Mouse (Mus musculus): Measurements from ENCODE around the gene Mx1. TPM values are rescaled to one million over a fixed set of nuclear protein-coding genes. Genes with fewer than 3 reads are reported as not detected.

Mx1 gene
- polyA plus RNA-seq (2012; rRNA removed), result 0.81 and 1.4 TPM in 2 replicates

DNA sequence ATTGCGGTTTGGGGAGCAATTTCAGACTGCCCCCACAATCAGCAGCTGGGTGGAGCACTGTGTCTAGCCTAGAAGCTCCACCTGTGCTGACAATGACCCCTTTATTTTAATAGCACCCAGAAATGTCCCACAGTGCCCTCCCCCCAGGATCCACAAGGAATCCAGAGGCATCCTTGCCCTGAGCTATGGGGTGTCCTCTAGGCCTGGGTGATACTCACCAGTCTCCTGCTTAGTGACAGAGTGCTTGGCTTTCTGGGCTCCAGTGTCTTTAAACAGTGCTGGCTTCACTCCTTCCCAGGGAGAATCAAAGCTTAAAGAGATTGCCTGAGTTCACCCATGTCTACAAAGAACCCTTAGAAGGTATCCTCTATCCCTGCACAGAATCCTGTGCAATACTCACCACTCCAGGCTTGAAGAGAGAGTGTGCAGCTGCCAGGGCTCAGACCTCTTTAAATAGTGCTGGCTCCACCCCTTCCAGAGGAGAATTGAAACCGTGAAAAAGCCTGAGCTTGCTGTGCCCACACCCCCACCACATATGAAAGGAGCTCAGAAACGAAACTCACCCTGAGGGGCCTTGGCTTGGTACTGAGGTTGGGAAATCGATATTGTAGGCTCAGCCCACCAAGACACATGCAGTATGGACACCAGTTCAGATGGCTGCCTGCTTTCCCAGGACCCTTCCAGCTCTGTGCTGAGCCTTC, at the start of gene Mx1:
Mx1 (minus strand) TSS at position 427 of the 701 bp plus-strand sequence.
- H3K27me3 ChIP-seq (ENCODE audit: control insufficient read depth, insufficient read depth, low read length), result no peaks in the 10 kb centered on the region
- TF ChIP-seq POLR2A (IDR thresholded peaks at IDR 0.05; ENCODE audit: control insufficient read depth, low read depth, low read length) (no peak), CTCF (IDR thresholded peaks at IDR 0.05; ENCODE audit: control insufficient read depth, insufficient read depth, insufficient replicate concordance, low read depth, low read length) (no peak)
- no peaks in the 10 kb centered on the region for H3K4me1 ChIP-seq (ENCODE audit: control insufficient read depth, insufficient read depth, low read length)
- H3K36me3 ChIP-seq (ENCODE audit: control insufficient read depth, insufficient read depth, low read length), result no peaks in the 10 kb centered on the region
- H3K4me3 ChIP-seq (ENCODE audit: control insufficient read depth, low read depth, low read length), result no peak within 1 kb of the TSS
- H3K27ac ChIP-seq (ENCODE audit: control insufficient read depth, insufficient read depth, low read depth, low read length), result no peak within 1 kb of the TSS

DNA sequence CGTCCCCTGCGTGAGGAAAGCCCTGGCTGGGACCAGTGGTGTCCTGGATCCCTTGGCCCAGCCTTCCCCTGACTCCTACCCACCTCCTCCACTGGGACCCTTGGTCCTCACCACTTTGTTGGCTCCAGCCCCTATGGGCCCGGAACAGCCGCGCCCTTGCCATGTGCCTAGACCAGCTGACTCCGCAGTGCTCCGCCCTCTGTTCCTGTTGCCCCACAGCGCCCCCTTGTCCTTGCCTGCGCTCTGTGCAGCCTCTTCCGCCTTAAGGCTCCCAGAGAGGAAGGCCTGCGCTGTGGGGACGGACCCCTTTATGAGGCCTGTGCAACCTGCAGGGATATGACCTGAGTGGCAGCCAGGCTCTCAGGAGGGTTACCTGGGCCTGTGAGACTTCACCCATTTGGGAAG, 49.6 kb upstream of the Mx1 start:
- H3K4me3 ChIP-seq (ENCODE audit: control insufficient read depth, low read depth, low read length), result peak overlapping the region; percentile 87
- H3K27me3 ChIP-seq (ENCODE audit: control insufficient read depth, insufficient read depth, low read length), result no peaks in the 10 kb centered on the region
- TF ChIP-seq POLR2A (IDR thresholded peaks at IDR 0.05; ENCODE audit: control insufficient read depth, low read depth, low read length), result peak; percentile 25; the same call in 1 of the 2 replicates
- TF ChIP-seq CTCF (IDR thresholded peaks at IDR 0.05; ENCODE audit: control insufficient read depth, insufficient read depth, insufficient replicate concordance, low read depth, low read length), result peak; percentile 61; the same call in 1 of the 2 replicates
- H3K27ac ChIP-seq (ENCODE audit: control insufficient read depth, insufficient read depth, low read depth, low read length), result no peak overlapping the region; the same call in 1 of the 2 replicates
- no peaks in the 10 kb centered on the region for H3K4me1 ChIP-seq (ENCODE audit: control insufficient read depth, insufficient read depth, low read length)
- H3K36me3 ChIP-seq (ENCODE audit: control insufficient read depth, insufficient read depth, low read length), result no peaks in the 10 kb centered on the region

DNA sequence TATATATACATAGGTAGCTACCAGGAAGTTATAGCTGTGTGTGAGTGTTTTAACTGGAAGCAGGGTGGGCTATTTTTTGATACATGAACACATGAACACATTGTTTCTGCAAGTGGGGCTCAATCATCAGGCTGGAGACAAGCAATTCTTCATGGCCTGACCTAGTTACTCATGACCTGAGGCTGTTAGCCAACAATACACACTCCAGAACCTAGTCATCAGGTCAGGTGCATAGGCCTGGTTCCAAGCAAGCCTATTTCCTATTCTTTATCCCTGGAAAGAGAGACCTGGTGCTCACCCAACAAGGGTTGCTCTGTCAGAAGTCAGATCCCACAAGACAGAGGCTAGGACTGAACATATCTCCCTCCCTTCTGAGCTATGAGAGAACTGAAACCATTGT, 48.8 kb upstream of the Mx1 start:
- Histone ChIP-seq H3K36me3 (ENCODE audit: control insufficient read depth, insufficient read depth, low read length) (no peaks in the 10 kb centered on the region), H3K4me1 (ENCODE audit: control insufficient read depth, insufficient read depth, low read length) (no peaks in the 10 kb centered on the region), H3K4me3 (ENCODE audit: control insufficient read depth, low read depth, low read length) (peak overlapping the region; percentile 87), H3K27ac (ENCODE audit: control insufficient read depth, insufficient read depth, low read depth, low read length) (no peak overlapping the region), H3K27me3 (ENCODE audit: control insufficient read depth, insufficient read depth, low read length) (no peaks in the 10 kb centered on the region)
- TF ChIP-seq POLR2A (IDR thresholded peaks at IDR 0.05; ENCODE audit: control insufficient read depth, low read depth, low read length) (no peak), CTCF (IDR thresholded peaks at IDR 0.05; ENCODE audit: control insufficient read depth, insufficient read depth, insufficient replicate concordance, low read depth, low read length) (no peak)

DNA sequence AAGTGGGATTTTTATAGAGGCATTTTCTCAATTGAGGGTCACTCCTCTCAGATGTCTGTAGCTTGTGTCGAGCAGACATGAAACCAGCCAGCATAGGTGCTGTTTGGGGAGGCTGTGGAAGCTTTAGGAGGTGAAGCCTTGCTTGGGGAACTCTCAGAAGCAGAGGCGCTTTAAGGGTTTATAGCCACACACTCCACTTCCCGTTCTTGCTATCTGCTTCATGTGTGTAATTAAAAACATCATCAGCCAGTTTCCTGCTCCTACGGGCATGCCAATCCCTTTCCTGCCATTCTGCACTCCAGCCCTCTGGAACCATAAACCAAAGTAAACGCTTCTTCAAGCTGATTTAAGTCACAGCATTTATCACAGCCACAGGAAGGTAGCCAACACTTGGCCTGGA, 48.1 kb upstream of the Mx1 start:
- Histone ChIP-seq H3K27me3 (ENCODE audit: control insufficient read depth, insufficient read depth, low read length) (no peaks in the 10 kb centered on the region), H3K4me3 (ENCODE audit: control insufficient read depth, low read depth, low read length) (peak overlapping the region; percentile 30), H3K36me3 (ENCODE audit: control insufficient read depth, insufficient read depth, low read length) (no peaks in the 10 kb centered on the region), H3K27ac (ENCODE audit: control insufficient read depth, insufficient read depth, low read depth, low read length) (no peak overlapping the region), H3K4me1 (ENCODE audit: control insufficient read depth, insufficient read depth, low read length) (no peaks in the 10 kb centered on the region)
- TF ChIP-seq CTCF (IDR thresholded peaks at IDR 0.05; ENCODE audit: control insufficient read depth, insufficient read depth, insufficient replicate concordance, low read depth, low read length) (no peak), POLR2A (IDR thresholded peaks at IDR 0.05; ENCODE audit: control insufficient read depth, low read depth, low read length) (no peak)

DNA sequence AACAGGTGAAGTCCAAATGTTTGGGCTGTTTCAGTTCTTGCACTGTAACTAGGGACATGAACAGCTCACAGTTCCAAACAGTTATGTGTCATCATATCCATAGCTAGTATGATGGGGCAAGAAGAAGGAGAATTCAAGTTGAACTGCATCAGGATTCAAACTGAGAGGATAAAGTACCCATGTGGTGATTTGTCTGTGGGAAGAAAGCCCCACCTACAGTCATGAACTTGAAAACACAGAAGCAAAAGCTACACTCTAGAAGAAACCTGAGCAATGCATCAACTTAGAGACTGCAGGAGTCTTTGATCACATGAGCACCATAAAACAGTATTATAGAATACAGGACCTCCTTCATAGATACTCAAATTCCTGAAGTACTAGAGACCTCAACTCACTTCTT, 45.1 kb upstream of the Mx1 start:
- H3K27ac ChIP-seq (ENCODE audit: control insufficient read depth, insufficient read depth, low read depth, low read length), result no peak overlapping the region
- TF ChIP-seq CTCF (IDR thresholded peaks at IDR 0.05; ENCODE audit: control insufficient read depth, insufficient read depth, insufficient replicate concordance, low read depth, low read length) (no peak), POLR2A (IDR thresholded peaks at IDR 0.05; ENCODE audit: control insufficient read depth, low read depth, low read length) (no peak)
- no peaks in the 10 kb centered on the region for H3K4me1 ChIP-seq (ENCODE audit: control insufficient read depth, insufficient read depth, low read length)
- no peaks in the 10 kb centered on the region for H3K36me3 ChIP-seq (ENCODE audit: control insufficient read depth, insufficient read depth, low read length)
- no peaks in the 10 kb centered on the region for H3K27me3 ChIP-seq (ENCODE audit: control insufficient read depth, insufficient read depth, low read length)
- no peak overlapping the region for H3K4me3 ChIP-seq (ENCODE audit: control insufficient read depth, low read depth, low read length)

DNA sequence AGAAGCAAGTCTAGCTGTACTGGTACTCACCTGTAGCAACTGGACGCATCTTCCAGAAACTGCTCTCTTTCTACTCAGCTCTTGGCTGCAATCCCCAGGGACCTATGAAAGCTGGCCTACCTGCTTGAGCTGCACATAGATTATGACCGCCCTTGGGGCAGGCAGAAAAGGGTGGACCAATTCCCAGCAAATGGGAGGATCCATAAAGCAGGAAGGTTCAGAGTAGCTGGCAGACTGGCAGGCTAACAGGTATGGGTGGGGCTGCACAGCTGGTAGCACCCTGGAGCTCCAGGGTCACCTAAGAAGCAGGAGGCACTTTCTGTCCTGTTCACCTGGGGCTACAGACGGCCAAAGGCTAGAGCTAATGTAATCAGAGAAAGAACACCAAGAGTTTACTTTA, 42.1 kb upstream of the Mx1 start:
- TF ChIP-seq POLR2A (IDR thresholded peaks at IDR 0.05; ENCODE audit: control insufficient read depth, low read depth, low read length), result no peak
- H3K27me3 ChIP-seq (ENCODE audit: control insufficient read depth, insufficient read depth, low read length), result no peaks in the 10 kb centered on the region
- no peak overlapping the region for H3K4me3 ChIP-seq (ENCODE audit: control insufficient read depth, low read depth, low read length)
- H3K36me3 ChIP-seq (ENCODE audit: control insufficient read depth, insufficient read depth, low read length), result no peaks in the 10 kb centered on the region
- H3K4me1 ChIP-seq (ENCODE audit: control insufficient read depth, insufficient read depth, low read length), result no peaks in the 10 kb centered on the region; the same call in 1 of the 2 replicates
- H3K27ac ChIP-seq (ENCODE audit: control insufficient read depth, insufficient read depth, low read depth, low read length), result no peak overlapping the region

DNA sequence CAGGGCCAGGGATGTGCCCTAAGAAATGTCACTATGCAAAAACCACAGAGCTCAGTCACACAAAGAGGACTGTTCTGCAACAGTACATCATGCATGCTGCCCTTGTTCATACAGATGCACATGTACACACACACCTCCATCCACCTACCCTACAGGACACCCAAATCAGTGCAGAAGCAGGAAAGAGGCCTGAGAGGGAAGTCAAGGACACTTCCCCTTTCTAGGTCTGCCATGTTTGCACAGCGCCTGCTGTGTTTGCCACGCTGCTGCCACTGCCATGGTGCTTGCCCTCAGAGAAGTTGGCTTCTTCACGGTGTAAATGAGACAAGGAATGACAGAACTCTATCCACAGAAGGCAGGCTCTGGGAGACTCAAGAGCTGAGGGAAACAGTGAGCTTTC, 41.1 kb upstream of the Mx1 start:
- Histone ChIP-seq H3K4me3 (ENCODE audit: control insufficient read depth, low read depth, low read length) (peak overlapping the region; percentile 15; the same call in 1 of the 2 replicates), H3K27me3 (ENCODE audit: control insufficient read depth, insufficient read depth, low read length) (no peaks in the 10 kb centered on the region), H3K4me1 (ENCODE audit: control insufficient read depth, insufficient read depth, low read length) (no peaks in the 10 kb centered on the region; the same call in 1 of the 2 replicates), H3K36me3 (ENCODE audit: control insufficient read depth, insufficient read depth, low read length) (no peaks in the 10 kb centered on the region), H3K27ac (ENCODE audit: control insufficient read depth, insufficient read depth, low read depth, low read length) (no peak overlapping the region)
- TF ChIP-seq POLR2A (IDR thresholded peaks at IDR 0.05; ENCODE audit: control insufficient read depth, low read depth, low read length) (no peak), CTCF (IDR thresholded peaks at IDR 0.05; ENCODE audit: control insufficient read depth, insufficient read depth, insufficient replicate concordance, low read depth, low read length) (no peak)

Data from testis, adult 2 months (tissue).